ENCODE assay signal across 8 mouse cellular contexts in the genomic region with DNA sequence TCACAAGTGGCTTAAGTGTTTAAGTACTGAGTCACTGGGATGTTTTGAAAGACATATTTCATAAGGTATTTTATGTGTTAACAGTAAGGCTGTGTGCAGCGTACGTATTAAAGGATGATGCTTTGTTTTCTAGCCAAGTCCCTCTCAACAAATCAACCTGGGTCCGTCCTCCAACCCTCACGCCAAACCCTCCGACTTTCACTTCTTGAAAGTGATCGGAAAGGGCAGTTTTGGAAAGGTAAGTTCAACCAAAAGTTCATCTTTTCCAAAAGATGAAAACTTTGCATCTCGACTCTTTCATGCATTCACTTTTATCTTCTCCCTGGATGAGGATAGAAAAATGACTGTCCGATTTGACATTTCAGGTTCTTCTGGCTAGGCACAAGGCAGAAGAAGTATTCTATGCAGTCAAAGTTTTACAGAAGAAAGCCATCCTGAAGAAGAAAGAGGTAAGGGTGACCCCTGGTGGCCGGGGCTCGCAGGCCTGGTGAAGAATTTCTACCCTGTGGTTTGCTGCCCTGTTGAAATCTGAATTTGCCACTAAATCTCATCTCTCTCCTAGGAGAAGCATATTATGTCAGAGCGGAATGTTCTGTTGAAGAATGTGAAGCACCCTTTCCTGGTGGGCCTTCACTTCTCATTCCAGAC.
DNase-seq lines count a peak whose midpoint lies in the region; ATAC-seq and TF ChIP-seq lines count a peak whose summit lies in the region.

No protein-coding gene starts in this region.

- DNase-seq in ovary, postnatal 10 days (ENCODE audit: low spot score), result peak; percentile 64
- no peak for DNase-seq in ovary, adult 18-20 months (ENCODE audit: low spot score)
- DNase-seq in embryo, embryonic 9.5 days (ENCODE audit: extremely low spot score), result peak; percentile 72
- DNase-seq in heart, adult 8-10 months (ENCODE audit: low spot score), result peak; percentile 83
- DNase-seq in kidney, adult 9 months, result peak; percentile 91
- peak; percentile 45 for DNase-seq in liver, adult 2 months (ENCODE audit: extremely low read depth, low read depth, low spot score)
- peak; percentile 89 for DNase-seq in naive thymus-derived CD4-positive, alpha-beta T cell, adult 2 months (ENCODE audit: low read depth)

- H3K4me3 ChIP-seq in liver, adult 2 months (ENCODE audit: insufficient read depth, low read depth, low read length), result peak overlapping the region; percentile 56
- peak overlapping the region; percentile 82 for H3K4me3 ChIP-seq in stomach, embryonic 16.5 days (replicated peaks; ENCODE audit: low read length)

- ATAC-seq in stomach, embryonic 16.5 days (ENCODE audit: insufficient read depth, low FRiP score), result no peak

- H3K27me3 ChIP-seq in liver, adult 2 months (ENCODE audit: control insufficient read depth, insufficient read depth, low read length), result no peaks in the 10 kb centered on the region
- H3K27me3 ChIP-seq in stomach, embryonic 16.5 days (ENCODE audit: control insufficient read depth, insufficient read depth, low read length), result no peaks in the 10 kb centered on the region

- H3K9me3 ChIP-seq in stomach, embryonic 16.5 days (replicated peaks; ENCODE audit: control insufficient read depth, low read length), result no peaks in the 10 kb centered on the region

- TF ChIP-seq POLR2A in liver, adult 2 months (IDR thresholded peaks at IDR 0.05; ENCODE audit: extremely low read depth, insufficient read depth, low read length), result no peak

- H3K4me2 ChIP-seq in stomach, embryonic 16.5 days (ENCODE audit: low read depth, low read length), result peak overlapping the region; percentile 88

- H3K4me1 ChIP-seq in liver, adult 2 months (ENCODE audit: control insufficient read depth, insufficient read depth, low read length), result peaks cover 7% of the 10 kb centered on the region; the same call in 1 of the 2 replicates
- peaks cover 20% of the 10 kb centered on the region for H3K4me1 ChIP-seq in stomach, embryonic 16.5 days (ENCODE audit: control insufficient read depth, insufficient read depth, low read length)

- TF ChIP-seq CTCF in liver, adult 2 months (IDR thresholded peaks at IDR 0.05; ENCODE audit: low read depth, low read length), result peak; percentile 82

- H3K9ac ChIP-seq in liver, adult 2 months (ENCODE audit: low read depth, low read length), result peak overlapping the region; percentile 68
- H3K9ac ChIP-seq in stomach, embryonic 16.5 days (ENCODE audit: low read length), result peak overlapping the region; percentile 55

- 26% methylated on average over 11 of the region's 11 CpGs for WGBS in liver, adult 2 months
- 53% methylated on average over 11 of the region's 11 CpGs for whole genome bisulfite sequencing in stomach, embryonic 16.5 days

- H3K36me3 ChIP-seq in liver, adult 2 months (ENCODE audit: control insufficient read depth, insufficient read depth, low read length), result peaks cover 36% of the 10 kb centered on the region
- 0 out of 2 replicates have a peak, but pooled peaks cover 4% of the 10 kb centered on the region for H3K36me3 ChIP-seq in stomach, embryonic 16.5 days (ENCODE audit: control insufficient read depth, insufficient read depth, low read length)

- H3K79me2 ChIP-seq in liver, adult 2 months (ENCODE audit: control insufficient read depth, insufficient read depth, low read length), result no peaks in the 10 kb centered on the region

- H3K27ac ChIP-seq in liver, adult 2 months (replicated peaks; ENCODE audit: insufficient read depth, low read depth, low read length), result no peak overlapping the region
- H3K27ac ChIP-seq in stomach, embryonic 16.5 days (ENCODE audit: low read length), result no peak overlapping the region
